Mouse (Mus musculus) B cell, adult 2 months (primary cell): ENCODE measurements around the gene Ash1l.

Experiments
- DNase-seq, 2 experiments: peaks; one replicate each; pipeline ENCODE4 v3.0.0; 2022

Gene Ash1l

DNA sequence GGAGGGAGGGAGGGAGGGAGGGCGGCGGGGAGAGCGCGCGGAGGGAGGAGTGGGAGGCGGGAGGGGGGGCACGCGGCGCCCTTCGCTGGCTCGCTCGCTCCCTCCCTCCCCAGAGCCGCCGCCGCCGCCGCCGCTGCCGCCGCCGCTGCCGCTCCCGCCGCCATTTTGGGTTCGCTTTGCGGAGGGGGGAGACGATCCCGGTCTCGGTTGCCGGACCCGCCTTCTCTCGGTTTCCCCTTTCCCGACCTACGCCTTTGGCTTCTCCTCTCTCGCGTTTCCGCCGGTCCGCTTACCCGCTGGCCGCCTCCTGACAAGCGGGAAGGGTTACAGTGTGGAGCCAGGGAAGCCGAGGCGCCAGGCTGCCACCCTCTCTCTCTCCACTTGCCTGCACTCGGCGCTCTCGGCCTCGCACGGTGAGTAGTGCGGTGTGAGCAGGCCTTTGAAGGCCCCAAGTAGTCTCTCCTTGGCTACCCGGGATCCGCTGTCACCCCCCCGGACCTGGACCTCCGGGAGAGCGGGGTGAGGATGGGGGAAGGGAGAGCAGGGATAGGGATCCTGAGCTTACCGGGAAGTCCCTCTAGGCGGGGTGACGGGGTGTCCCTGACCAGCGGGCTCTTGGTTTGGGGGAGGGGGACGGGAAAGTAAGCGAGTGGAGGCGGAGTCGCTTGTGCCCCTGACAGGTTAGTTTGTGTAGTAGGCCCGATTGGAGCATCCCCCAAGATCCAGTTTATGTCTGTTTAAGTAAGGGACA is at the start of gene Ash1l, which contains the start of gene Dap3:
Ash1l (plus strand) TSS at position 47 of the 751 bp plus-strand sequence.
Dap3 (minus strand) TSS at position 606 of the 751 bp plus-strand sequence.
- DNase-seq, result peak; percentile 84 to 89

DNA sequence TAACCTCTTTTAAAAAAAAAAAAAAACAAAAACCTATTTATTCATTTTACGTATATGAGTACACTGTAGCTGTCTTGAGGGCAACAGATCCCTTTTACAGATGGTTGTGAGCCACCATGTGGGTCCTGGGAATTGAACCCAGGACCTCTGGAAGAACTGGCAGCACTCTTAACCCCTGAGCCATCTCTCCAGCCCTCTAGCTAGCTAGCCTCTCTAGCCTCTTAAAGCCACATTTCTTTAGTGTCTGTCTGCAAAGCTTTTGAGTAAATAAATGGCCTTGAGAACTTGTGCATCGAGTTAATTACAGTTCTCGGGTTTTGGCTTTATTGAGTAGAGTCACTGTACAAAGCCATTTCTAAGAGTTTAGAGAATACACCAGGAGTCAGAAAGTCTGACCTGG is 45.6 kb upstream of the Ash1l start:
- no peak for DNase-seq

DNA sequence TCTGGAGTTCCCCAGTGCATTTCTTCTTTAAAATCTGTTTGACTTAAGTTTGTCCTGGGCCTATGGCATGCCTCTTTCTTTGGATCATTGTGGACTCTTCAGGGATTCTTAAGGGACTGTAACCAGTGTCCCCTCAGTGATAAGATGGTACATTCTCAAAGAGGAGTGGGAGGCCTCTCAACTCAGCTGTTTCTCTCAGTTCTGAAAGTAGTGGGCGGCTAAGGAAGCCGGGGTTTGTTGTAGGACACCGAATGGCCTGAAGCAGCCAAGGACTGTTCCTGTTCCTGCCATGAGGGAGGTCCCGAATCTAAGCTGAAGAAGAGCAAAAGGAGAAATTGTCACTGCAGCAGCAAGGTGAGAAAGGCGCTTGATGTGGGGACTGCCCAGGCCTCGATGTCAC is 45.2 kb upstream of the Ash1l start:
- DNase-seq, result no peak

DNA sequence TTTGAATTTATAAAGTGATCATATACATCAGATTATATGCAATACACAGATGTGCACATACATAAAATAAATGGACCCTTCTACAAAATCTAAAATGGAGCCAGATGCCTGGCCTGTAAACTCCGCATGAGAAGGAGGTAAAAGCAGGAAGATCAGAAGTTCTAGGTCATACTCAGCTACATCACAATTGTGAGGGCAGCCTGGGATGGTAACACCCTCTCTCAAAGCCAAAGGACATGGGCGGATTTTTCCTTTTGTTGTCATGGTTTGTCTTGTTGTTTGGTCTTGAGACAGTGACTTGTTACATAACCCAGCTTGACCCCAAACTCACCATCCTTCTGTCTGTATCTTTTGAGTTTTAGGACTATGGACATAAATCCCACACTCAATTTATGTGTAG is 44.7 kb upstream of the Ash1l start:
- DNase-seq, result no peak

DNA sequence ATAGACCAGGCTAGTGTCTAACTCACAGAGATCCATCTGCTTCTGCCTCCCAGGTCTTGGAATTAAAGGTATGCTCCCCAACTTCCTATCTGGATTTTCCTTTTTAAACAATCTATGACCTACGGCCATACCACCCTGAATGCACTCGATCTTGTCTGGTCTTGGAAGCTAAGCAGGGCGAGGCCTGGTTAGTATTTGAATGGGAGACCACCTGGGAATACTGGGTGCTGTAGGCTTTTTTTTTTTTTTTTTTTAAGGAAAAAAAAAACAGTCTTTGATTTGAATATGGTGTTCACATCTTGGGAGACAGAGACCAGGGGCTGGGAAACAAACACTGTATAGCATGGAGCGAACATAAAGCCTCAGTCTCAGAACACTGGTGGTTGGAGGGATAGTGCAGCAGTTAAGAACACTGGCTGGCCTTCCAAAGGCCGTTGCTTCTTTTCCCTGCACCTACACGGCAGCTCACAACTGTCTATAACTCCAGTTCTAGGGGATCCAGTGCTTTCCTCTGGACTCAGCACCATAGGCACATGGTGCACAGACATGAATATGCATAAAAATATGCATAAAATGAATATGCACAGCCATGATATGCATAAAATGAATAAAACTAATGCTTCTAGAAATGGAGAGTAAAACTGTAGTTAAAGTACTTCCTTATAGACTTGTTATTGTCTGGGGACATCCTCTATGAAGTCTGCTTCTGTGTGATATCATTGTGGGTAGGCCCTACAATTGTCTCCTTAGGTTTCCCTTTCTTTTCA is 43.8 kb upstream of the Ash1l start:
- DNase-seq, result no peak

DNA sequence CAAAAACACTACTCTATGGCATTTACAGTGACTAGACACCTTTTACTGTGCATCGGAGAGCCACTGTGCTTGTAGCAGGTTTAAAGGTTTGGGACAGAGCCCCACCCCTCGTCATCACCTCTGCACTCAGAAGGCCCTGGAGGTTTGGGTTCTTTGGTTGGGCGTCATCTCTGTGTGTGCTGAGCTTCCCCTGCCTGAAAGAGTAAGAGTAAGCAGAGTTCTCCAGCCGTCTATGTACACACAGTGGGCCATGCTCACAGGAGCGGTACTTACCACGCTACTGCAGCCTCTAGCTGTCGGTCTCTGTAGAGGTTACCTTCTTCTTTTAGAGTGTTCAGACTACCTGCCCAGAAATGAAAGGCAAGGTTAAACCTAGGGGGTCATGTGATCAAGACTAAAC is 37.8 kb upstream of the Ash1l start:
- no peak for DNase-seq

DNA sequence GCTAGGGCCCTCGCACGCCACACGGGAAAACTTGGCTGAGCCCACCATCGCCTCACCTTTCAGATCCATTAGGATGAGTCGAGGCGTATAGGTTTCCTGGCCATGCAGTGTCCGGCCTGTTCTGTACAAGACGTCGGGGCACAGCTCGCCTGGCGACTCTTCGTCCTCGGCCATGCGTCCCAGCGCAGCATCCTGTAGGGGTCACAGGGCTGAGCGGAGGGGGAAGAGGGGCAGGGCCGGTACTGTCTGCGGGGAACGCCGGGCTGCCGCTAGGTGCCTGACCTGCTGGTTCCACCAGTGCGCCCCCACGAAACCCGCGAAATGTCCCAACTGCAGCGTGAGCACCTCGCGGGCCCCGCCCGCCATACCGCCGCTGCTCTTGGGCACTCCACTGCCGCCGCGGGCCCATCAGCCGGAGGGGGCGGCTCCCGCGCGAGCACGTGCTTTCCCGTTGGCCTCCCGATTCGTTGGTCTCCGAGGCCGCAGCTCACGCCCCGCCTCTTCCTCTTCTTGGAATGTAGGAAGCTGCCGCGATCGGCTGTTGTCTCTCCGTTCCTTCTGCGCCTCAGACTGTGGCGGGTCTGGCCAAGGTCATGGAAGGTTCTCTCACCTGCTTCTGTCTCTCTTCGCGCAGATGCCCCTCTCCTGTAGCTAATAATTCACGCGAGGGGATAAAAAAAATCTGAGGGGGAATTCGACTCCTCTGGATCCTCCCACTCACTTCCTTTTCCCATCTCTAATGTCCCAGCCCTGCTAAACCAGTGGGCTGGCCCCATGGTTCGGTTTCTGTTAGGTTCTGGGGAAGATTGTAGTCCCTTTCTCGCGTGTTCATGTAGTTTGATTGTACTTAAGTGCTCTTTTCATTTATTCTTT is 36.7 kb upstream of the Ash1l start, which contains the start of gene Msto1:
Msto1 (minus strand) TSS at position 489 of the 873 bp plus-strand sequence.
- DNase-seq, result peak; percentile 94 to 95

DNA sequence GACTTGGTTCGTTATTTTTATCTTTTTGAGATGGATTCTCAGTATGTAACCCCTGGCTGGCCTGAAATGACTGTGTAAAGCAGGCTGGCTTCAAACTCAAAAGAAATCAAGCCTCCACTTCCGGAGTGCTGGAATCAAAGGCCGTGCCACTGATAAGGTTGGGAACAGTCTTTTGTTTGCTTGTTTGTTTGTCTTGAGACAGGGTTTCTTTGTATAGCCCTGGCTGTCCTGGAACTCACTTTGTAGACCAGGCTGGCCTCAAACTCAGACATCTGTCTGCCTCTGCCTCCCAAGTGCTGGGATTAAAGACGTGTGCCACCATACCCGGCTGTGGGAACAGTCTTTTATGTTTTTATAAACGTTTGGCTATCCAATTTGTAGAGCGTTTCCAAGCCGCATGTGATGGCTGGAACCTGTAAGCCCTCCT is 36.0 kb upstream of the Ash1l start:
- no peak for DNase-seq

DNA sequence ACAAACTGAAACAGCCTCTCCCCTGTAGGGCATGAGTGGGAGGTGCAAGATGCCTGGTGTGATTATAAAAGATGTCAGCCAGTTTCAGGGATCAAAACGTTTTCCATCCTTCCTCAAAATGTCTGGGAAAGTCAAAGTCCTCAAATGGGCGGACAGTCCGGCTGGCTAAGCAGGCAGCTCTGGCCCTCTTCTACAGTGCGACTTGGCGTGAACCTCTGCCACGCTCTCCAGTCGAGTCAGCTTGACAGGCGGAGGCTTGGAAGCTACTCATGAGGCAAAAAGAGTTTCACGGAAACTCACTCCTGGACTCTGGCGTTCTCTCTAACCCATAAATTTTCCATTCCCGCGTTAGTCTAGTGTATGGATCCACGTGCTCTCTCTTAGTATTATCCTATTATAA is 31.4 kb upstream of the Ash1l start:
- no peak for DNase-seq

DNA sequence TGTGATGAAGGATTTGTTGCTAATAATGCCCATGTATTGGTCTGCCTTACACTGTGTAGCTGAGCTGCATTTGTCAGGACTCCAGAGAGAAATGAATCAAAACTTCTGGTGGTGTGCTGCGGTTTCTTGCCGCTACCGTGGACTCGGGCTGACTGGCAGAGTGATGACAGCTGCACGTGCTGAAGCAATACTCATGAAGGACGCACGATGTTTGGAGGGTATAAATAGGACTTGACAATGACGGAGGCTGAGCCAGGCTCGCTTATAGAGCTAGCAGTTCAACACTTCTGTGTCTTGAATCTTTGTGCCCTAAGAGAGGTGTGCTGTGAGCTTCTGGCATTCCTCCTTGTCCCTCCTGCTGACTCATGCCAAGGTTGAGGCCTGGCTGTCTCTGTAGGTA is 29.0 kb upstream of the Ash1l start:
- DNase-seq, result no peak

DNA sequence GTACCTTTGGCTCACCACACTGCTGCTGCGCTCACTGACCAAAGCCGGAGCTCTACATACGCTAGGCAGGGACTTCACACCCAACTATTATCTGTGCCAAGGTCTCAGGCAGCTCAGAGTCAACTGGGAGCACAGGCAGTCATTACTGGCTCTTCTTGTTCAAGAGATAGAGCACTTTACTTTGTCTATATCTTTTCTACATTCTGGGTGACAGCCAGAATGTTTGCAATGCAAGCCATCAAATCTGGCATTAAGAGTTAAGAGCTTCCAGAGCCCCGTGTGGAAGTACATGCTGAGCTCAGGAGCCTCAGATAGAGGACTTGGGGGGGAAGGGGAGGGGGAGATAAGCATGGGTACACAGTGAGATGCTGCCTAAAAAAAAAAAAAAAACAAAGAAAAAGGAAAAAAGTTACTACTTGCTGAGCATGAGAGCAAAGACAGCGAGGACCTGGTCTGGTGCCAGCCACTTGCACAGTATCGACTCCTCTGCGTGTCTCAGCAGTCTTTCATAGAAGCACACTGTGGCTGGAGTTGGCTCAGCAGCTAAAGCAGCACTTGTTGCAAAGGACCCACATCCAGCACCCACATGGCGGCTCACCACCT is 26.3 kb upstream of the Ash1l start:
- no peak for DNase-seq

DNA sequence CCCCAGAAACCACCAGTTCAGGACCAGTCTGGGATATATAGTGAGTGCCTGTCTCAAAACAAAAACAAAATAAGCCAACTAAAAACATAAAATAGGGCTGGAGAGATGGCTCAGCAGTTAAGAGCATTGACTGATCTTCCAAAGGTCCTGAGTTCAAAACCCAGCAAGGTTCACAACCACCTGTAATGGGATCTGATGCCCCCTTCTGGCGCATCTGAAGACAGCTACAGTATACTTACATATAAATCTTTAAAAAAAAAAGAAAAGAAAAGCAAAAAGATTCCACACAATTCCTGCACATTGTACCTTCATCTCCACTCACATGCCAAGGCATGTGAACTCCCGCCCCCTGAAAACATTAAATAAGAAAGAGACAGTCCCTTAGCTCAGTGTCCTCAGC is 24.8 kb upstream of the Ash1l start:
- DNase-seq, result no peak

DNA sequence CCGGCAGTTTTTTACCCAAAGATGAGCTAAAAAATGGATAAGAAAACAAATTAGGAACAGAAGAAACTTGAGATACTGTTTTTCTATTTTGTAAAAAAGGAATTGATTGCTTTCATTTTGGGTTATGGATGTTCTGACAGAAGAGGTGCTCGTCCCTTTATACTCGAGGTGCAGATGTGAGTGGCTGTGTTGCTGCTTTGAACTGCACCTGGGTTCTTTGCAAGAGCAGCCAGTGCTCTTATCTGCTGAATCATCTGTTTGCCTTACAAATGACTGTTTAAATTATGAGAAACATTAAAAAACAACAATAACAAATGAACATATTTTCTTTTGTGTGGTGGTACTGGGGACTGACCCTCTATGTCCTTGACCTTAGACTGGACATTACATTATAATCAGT is 20.9 kb upstream of the Ash1l start:
- no peak for DNase-seq

DNA sequence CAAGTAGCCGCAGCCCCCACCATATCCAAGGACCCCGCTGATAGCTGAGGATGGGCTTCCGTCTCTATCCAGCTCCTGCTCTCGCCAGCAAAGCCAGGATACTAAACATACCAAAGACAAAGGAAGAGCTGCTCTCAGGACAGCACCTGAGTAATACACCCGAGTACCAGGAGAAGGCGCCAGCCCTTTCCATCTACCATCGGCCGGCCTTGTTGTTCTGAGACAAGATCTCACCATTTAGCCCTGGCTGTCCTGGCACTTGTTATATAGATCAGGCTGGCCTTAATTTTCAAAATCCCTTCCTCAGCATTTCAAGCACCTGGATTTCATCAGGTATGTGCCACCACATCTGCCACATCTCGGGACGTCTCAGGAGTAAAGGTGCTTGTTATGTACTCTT is 11.4 kb upstream of the Ash1l start:
- peak; percentile 8 to 19 for DNase-seq

DNA sequence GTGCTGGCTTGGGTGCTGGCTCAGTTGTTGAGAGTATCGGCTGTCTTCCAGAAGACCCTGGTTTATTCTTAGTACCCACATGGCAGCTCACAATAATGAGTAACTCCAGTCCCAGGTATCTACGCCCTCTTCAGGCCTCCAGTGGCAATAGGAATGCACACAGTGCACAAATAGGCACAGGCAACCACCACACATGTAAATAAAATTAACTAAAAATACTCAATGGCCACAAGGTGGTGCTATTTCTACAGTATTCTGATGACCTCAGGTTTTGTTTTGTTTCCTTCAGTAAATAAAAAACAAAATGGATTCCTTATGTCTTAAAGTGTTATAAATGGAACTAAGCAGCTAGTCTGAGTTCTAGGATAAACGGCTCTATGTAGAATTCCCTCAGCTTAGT is 10.7 kb upstream of the Ash1l start:
- DNase-seq, result peak; percentile 40 to 49

DNA sequence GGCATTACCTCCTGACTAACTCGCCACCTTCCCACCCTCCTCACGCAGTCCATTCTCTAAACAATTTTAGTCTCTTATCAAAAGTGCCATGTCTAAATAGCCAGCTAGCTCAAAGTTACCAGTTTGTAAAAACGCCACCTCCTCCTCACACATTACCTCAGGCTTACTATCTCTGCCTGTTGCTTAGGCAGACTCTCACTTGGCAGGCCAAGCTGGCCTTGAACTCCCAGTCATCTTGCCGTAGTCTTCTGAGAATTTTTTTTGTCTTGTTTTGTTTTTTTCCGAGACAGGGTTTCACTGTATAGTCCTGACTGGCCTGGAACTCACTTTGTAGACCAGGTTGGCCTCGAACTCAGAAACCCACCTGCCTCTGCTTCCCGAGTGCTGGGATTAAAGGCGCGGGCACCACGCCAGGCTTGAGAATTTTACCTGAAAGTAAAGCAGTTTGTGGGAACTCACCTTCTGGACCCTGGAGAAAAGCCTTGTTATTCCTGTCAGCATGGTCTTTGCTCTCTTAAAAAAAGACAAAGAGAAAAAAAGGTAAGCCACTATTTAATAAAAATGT is 8.0 kb upstream of the Ash1l start:
- DNase-seq, result no peak

DNA sequence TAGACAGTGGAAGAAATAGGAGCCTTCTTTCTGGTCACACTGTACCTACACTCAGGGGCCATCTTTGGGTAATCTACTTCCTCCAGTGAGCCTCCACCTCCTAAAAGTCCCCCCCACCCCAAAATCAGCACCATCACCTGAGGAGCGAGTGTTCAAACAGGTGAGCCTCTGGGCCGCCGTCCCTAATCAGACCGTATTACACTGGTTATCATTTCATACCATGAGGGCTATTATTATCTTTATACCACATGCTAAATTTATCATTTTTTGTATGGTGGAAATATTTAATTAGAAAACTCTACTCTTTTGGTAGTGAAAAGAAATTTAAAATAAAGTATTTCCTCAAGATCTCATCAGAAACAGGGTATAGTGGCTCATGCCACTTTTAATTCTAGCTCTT is 6.3 kb upstream of the Ash1l start:
- DNase-seq, result no peak

DNA sequence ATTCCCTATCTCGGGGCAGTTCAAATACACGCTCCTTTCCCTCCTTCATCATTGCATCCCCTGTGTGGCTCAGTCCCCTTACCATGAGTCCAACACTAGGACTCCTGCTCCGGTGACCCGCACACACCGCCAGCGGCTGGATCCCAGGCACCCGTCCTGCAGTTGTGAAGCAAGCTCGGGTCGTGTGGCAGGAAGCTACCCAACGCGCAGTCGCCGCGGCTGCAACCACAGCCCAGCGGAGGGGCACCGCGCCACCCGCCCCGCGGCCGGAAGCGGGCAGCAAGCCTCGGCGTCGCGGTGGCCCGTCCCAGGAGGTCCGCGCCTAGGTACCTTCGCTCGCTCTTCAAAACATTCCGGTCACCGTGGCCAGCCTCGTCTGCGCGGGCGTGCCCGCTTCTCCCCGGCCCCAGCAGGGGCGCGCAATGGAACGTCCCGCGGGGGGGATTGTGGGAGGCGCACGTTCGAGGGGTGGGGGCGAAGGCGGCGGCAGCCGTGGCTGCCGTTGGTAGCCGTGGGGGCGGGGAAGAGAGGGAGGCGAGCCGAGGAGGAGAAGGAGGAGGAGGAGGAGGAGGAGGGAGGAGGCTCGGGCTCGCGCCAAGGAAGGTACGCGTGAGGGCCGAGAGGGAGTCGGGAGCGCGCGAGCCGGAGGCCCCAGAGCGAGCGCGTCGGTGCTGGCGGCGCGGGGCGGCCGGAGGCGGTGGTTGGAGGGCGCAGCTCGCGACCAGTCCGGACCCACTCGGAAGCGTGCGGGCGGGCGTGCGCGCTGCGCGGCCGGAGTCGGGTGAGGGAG is 441 bp upstream of the Ash1l start:
- DNase-seq, result peak; percentile 85 to 86

DNA sequence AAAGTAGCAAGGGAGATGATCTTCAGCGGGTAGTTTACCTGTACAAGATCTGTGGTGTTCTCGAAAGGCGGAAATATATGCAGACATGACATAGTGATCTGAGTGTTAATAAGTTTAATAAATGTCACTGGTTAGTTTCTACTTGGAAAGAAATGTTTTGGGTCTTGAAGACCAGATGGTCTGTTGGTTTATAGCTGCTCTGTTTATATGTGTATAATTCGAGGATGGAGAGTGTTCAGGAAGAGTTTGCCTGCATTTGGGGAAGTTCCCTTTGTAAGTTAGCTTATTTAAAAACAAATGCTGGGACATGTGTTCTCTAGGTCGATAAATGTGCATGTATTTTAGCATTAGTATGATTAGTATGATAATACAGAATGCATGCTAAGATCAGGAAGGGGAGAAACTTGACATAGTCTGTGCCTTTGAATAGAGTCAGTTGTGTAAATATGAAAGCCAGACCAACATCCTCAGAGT is 942 bp downstream of the Ash1l start:
- no peak for DNase-seq

DNA sequence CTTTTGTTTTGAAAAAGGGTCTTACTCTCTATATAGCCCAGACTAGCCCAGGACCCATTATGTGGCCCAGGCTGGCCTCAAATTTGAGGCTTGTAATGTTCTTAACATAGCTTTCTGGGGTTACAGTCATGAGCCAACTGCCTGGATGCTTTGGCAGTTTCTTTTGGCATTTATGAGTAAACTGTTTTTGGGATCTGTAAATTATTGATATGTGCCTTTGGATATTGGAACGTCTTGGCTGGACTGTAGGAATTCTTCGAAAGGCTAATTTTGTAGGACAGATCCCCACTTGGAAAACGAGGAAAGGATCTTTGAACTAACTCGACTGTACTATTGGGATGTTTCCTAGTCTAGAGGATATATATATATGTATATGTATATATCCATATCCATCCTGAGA is 2.8 kb downstream of the Ash1l start:
- DNase-seq, result no peak

DNA sequence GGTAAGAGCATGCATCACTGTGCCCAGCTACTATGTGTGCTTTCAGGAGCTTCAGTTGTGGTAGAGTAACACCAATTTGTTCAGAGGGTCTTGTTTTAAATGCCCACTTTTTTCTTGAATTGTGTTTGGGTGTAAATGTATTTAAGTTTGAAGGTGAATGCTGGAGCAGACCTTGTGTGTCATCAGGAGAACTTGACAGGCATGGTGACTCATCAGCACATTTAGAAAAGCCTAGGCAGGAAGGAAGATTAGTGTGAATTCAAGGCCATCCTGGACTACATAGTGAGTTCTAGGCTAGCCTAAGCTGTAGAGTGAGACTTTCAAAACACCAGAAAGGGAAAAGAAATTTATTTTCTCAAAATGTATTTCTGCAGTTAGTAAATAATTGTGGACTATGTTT is 3.3 kb downstream of the Ash1l start:
- no peak for DNase-seq
